Mouse (Mus musculus): ENCODE data around the gene Klhdc2. TPM values are rescaled to one million over a fixed set of nuclear protein-coding genes. Genes with fewer than 3 reads are reported as not detected.

Gene Klhdc2
- polyA plus RNA-seq, 1 experiment from 2014 or later = 67.7 TPM

- Histone ChIP-seq H3K27ac (ENCODE audit: low read depth, low read length) (no peak overlapping the region), H3K27me3 (replicated peaks; ENCODE audit: control insufficient read depth, insufficient read depth, low read length) (no peaks in the 10 kb centered on the region), H3K4me3 (ENCODE audit: low read depth, low read length) (no peak overlapping the region), H3K4me1 (replicated peaks; ENCODE audit: control insufficient read depth, insufficient read depth, low read length) (no peaks in the 10 kb centered on the region), H3K36me3 (ENCODE audit: control insufficient read depth, insufficient read depth) (no peaks in the 10 kb centered on the region), H3K9me3 (ENCODE audit: control insufficient read depth) (no peaks in the 10 kb centered on the region), H3K4me2 (replicated peaks; ENCODE audit: low read depth) (no peak overlapping the region), H3K9ac (ENCODE audit: low read depth, low read length) (no peak overlapping the region)
- 86% methylated on average over 8 of the region's 8 CpGs for WGBS
- no peak for TF ChIP-seq CTCF (IDR thresholded peaks at IDR 0.05; ENCODE audit: low read depth)
- no peak for ATAC-seq
These were observed 8.9 kb upstream of the Klhdc2 start for GRCm38 (mm10) chr12:69287535-69287934.

GRCm38 (mm10) chr12:69288699-69289098 lies 7.8 kb upstream of the Klhdc2 start:
- no peak overlapping the region for H3K27ac ChIP-seq (ENCODE audit: low read depth, low read length)
- no peak for TF ChIP-seq CTCF (IDR thresholded peaks at IDR 0.05; ENCODE audit: low read depth)
- H3K9me3 ChIP-seq (ENCODE audit: control insufficient read depth) = no peaks in the 10 kb centered on the region
- no peak overlapping the region for H3K4me3 ChIP-seq (ENCODE audit: low read depth, low read length)
- H3K27me3 ChIP-seq (replicated peaks; ENCODE audit: control insufficient read depth, insufficient read depth, low read length) = no peaks in the 10 kb centered on the region
- no peak for ATAC-seq
- no peaks in the 10 kb centered on the region for H3K4me1 ChIP-seq (replicated peaks; ENCODE audit: control insufficient read depth, insufficient read depth, low read length)
- H3K9ac ChIP-seq (ENCODE audit: low read depth, low read length) = no peak overlapping the region
- 76% methylated on average over 9 of the region's 9 CpGs for WGBS
- no peaks in the 10 kb centered on the region for H3K36me3 ChIP-seq (ENCODE audit: control insufficient read depth, insufficient read depth)
- H3K4me2 ChIP-seq (replicated peaks; ENCODE audit: low read depth) = no peak overlapping the region

- 88% methylated on average over 6 of the region's 6 CpGs for WGBS
- ATAC-seq = no peak
- H3K27me3 ChIP-seq (replicated peaks; ENCODE audit: control insufficient read depth, insufficient read depth, low read length) = no peaks in the 10 kb centered on the region
These were observed 4.1 kb upstream of the Klhdc2 start for GRCm38 (mm10) chr12:69292401-69292800.

GRCm38 (mm10) chr12:69293815-69294214 lies 2.7 kb upstream of the Klhdc2 start:
- Histone ChIP-seq H3K36me3 (ENCODE audit: control insufficient read depth, insufficient read depth) (no peaks in the 10 kb centered on the region), H3K27ac (ENCODE audit: low read depth, low read length) (no peak overlapping the region), H3K4me3 (ENCODE audit: low read depth, low read length) (no peak overlapping the region), H3K9me3 (ENCODE audit: control insufficient read depth) (no peaks in the 10 kb centered on the region), H3K4me2 (replicated peaks; ENCODE audit: low read depth) (no peak overlapping the region), H3K9ac (ENCODE audit: low read depth, low read length) (no peak overlapping the region), H3K27me3 (replicated peaks; ENCODE audit: control insufficient read depth, insufficient read depth, low read length) (no peaks in the 10 kb centered on the region), H3K4me1 (replicated peaks; ENCODE audit: control insufficient read depth, insufficient read depth, low read length) (peaks cover 2% of the 10 kb centered on the region; the same call in 1 of the 2 replicates)
- WGBS = 41% methylated on average over 2 of the region's 2 CpGs
- TF ChIP-seq CTCF (IDR thresholded peaks at IDR 0.05; ENCODE audit: low read depth) = no peak
- no peak for ATAC-seq

More at GRCm38 (mm10) chr12:69292401-69292800, 4.1 kb upstream of the Klhdc2 start:
- TF ChIP-seq CTCF (IDR thresholded peaks at IDR 0.05; ENCODE audit: low read depth) = no peak
- Histone ChIP-seq H3K9ac (ENCODE audit: low read depth, low read length) (no peak overlapping the region), H3K4me2 (replicated peaks; ENCODE audit: low read depth) (no peak overlapping the region), H3K27ac (ENCODE audit: low read depth, low read length) (no peak overlapping the region), H3K4me3 (ENCODE audit: low read depth, low read length) (no peak overlapping the region), H3K9me3 (ENCODE audit: control insufficient read depth) (no peaks in the 10 kb centered on the region), H3K36me3 (ENCODE audit: control insufficient read depth, insufficient read depth) (no peaks in the 10 kb centered on the region), H3K4me1 (replicated peaks; ENCODE audit: control insufficient read depth, insufficient read depth, low read length) (no peaks in the 10 kb centered on the region)

- no peak overlapping the region for H3K4me3 ChIP-seq (ENCODE audit: low read depth, low read length)
- H3K4me1 ChIP-seq (replicated peaks; ENCODE audit: control insufficient read depth, insufficient read depth, low read length) = peaks cover 6% of the 10 kb centered on the region; the same call in 1 of the 2 replicates
- no peaks in the 10 kb centered on the region for H3K9me3 ChIP-seq (ENCODE audit: control insufficient read depth)
- no peak overlapping the region for H3K9ac ChIP-seq (ENCODE audit: low read depth, low read length)
- no peak overlapping the region for H3K4me2 ChIP-seq (replicated peaks; ENCODE audit: low read depth)
- no peak overlapping the region for H3K27ac ChIP-seq (ENCODE audit: low read depth, low read length)
- no peak for TF ChIP-seq CTCF (IDR thresholded peaks at IDR 0.05; ENCODE audit: low read depth)
- no peak for ATAC-seq
- H3K27me3 ChIP-seq (replicated peaks; ENCODE audit: control insufficient read depth, insufficient read depth, low read length) = no peaks in the 10 kb centered on the region
- WGBS = 79% methylated on average over 2 of the region's 2 CpGs
- no peaks in the 10 kb centered on the region; the same call in 1 of the 2 replicates for H3K36me3 ChIP-seq (ENCODE audit: control insufficient read depth, insufficient read depth)
These were observed 1.5 kb upstream of the Klhdc2 start for GRCm38 (mm10) chr12:69294936-69295335.

- WGBS = 86% methylated on average over 4 of the region's 4 CpGs
- no peak for ATAC-seq
- Histone ChIP-seq H3K27ac (ENCODE audit: low read depth, low read length) (no peak overlapping the region), H3K9me3 (ENCODE audit: control insufficient read depth) (no peaks in the 10 kb centered on the region), H3K9ac (ENCODE audit: low read depth, low read length) (no peak overlapping the region), H3K4me2 (replicated peaks; ENCODE audit: low read depth) (peak overlapping the region; percentile 74; the same call in 1 of the 2 replicates), H3K4me3 (ENCODE audit: low read depth, low read length) (no peak overlapping the region; the same call in 1 of the 2 replicates), H3K4me1 (replicated peaks; ENCODE audit: control insufficient read depth, insufficient read depth, low read length) (peaks cover 6% of the 10 kb centered on the region; the same call in 1 of the 2 replicates), H3K36me3 (ENCODE audit: control insufficient read depth, insufficient read depth) (no peaks in the 10 kb centered on the region; the same call in none of the 2 replicates), H3K27me3 (replicated peaks; ENCODE audit: control insufficient read depth, insufficient read depth, low read length) (no peaks in the 10 kb centered on the region)
- no peak for TF ChIP-seq CTCF (IDR thresholded peaks at IDR 0.05; ENCODE audit: low read depth)
These were observed 830 bp upstream of the Klhdc2 start for GRCm38 (mm10) chr12:69295651-69296050.
